Mouse (Mus musculus) kidney, postnatal 0 days (tissue): ENCODE data around the gene Frmd8. TPM values are rescaled to one million over a fixed set of nuclear protein-coding genes. Genes with fewer than 3 reads are reported as not detected.

Experiments
- ATAC-seq: fragments of 200-750 bp; cut with Nextera tagmentation; replicated peaks from 2 replicates; pipeline ENCODE4 v1.8.0; 2017; ENCODE audit warnings: low read depth, moderate number of reproducible peaks, moderate TSS enrichment, moderate library complexity; ENCODE audit not compliant: low FRiP score
- DNase-seq: peaks from one replicate; pipeline ENCODE4 v3.0.0-alpha.2; 2016; ENCODE audit warnings: low spot score
- H3K27ac ChIP-seq: fragments of 300-500 bp; sonication (generic); 2 replicates; pipeline ENCODE4 v1.5.1; 2014; ENCODE audit warnings: mild to moderate bottlenecking
- H3K27me3 ChIP-seq: fragments of 300-500 bp; sonication (generic); 2 replicates; pipeline ENCODE4 v1.6.1; 2014; ENCODE audit warnings: low read length, mixed read lengths; ENCODE audit not compliant: insufficient read depth
- H3K36me3 ChIP-seq: fragments of 300-500 bp; sonication (generic); 2 replicates; pipeline ENCODE4 v1.6.1; 2014; ENCODE audit warnings: low read length, mixed read lengths; ENCODE audit not compliant: insufficient read depth
- H3K4me1 ChIP-seq: fragments of 300-500 bp; sonication (generic); replicated peaks from 2 replicates; pipeline ENCODE4 v1.6.1; 2014; ENCODE audit warnings: antibody characterized with exemption, low read length, mixed read lengths; ENCODE audit not compliant: insufficient read depth
- H3K4me2 ChIP-seq: fragments of 300-500 bp; sonication (generic); 2 replicates; pipeline ENCODE4 v1.6.1; 2014; ENCODE audit warnings: mild to moderate bottlenecking, low read length, moderate library complexity, mixed read lengths
- H3K4me3 ChIP-seq: fragments of 300-500 bp; sonication (generic); replicated peaks from 2 replicates; pipeline ENCODE4 v1.5.1; 2014; ENCODE audit warnings: low read depth, low read length
- H3K9ac ChIP-seq: fragments of 300-500 bp; sonication (generic); 2 replicates; pipeline ENCODE4 v1.6.1; 2014; ENCODE audit warnings: low read depth, low read length
- H3K9me3 ChIP-seq: fragments of 300-500 bp; sonication (generic); replicated peaks from 2 replicates; pipeline ENCODE4 v1.6.1; 2016; ENCODE audit warnings: low read length, inconsistent platforms, mixed read lengths
- CTCF ChIP-seq: IDR thresholded peaks from 2 replicates; pipeline ENCODE4 v1.5.1; 2016; ENCODE audit warnings: antibody characterized with exemption, low read depth, mild to moderate bottlenecking, moderate library complexity
- WGBS: fragments of 180-500 bp; shearing (Covaris S2); extraction: QIAGEN DNeasy Blood & Tissue Kit; methylation state at CpG from one replicate; pipeline ENCODE4 v1.1.7; 2014; 5-methylcytosine and 5-hydroxymethylcytosine counted together
- polyA plus RNA-seq: library from polyadenylated mRNA; unstranded; fragments of >200 nt; fragmentation: Nextera tagmentation; extraction: Ambion mirVana; gene quantifications from 2 replicates; pipeline ENCODE4 v1.2.1, GENCODE M21; 2015

Gene Frmd8
- polyA plus RNA-seq, 1 experiment from 2014 or later: 31.6 TPM

DNA sequence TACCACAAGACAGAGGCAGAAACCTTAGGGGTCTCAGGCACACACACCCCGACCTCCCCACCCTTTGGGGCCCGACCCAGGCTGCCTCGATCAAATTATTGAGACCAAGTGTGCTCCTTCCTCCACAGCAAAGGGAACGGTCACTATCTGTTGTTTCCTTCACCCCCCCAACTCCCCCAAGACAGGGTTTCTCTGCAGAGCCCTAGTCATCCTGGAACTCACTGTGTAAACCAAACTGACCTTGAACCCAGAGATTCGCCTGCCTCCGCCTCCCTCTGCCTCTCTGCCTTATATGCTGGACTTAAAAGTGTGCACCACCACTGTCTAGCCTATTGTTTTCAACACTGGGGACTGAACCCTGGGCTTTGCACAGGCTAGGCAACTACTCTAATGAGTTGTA lies 3.4 kb downstream of the Frmd8 start:
- Histone ChIP-seq H3K27ac (peak overlapping the region; percentile 81), H3K9ac (0 out of 2 replicates have a peak overlapping the region, but pooled peaks have one; percentile 46), H3K4me1 (peaks cover 23% of the 10 kb centered on the region), H3K4me3 (no peak overlapping the region), H3K9me3 (no peaks in the 10 kb centered on the region), H3K27me3 (no peaks in the 10 kb centered on the region), H3K36me3 (peaks cover 27% of the 10 kb centered on the region), H3K4me2 (peak overlapping the region; percentile 32)
- DNase-seq (no peak), ATAC-seq (no peak)
- TF ChIP-seq CTCF: no peak
- 45% methylated on average over 6 of the region's 6 CpGs for WGBS

GRCm38 (mm10) chr19:5871273-5871672 lies 3.8 kb downstream of the Frmd8 start:
- DNase-seq: peak; percentile 85
- Histone ChIP-seq H3K9ac (peak overlapping the region; percentile 46), H3K36me3 (peaks cover 30% of the 10 kb centered on the region), H3K27ac (peak overlapping the region; percentile 81), H3K9me3 (no peaks in the 10 kb centered on the region), H3K4me3 (no peak overlapping the region), H3K27me3 (no peaks in the 10 kb centered on the region), H3K4me1 (peaks cover 23% of the 10 kb centered on the region), H3K4me2 (peak overlapping the region; percentile 32)
- 7% methylated on average over 7 of the region's 7 CpGs for WGBS
- no peak for TF ChIP-seq CTCF
- ATAC-seq: peak; percentile 41; the same call in 1 of the 2 replicates

DNA sequence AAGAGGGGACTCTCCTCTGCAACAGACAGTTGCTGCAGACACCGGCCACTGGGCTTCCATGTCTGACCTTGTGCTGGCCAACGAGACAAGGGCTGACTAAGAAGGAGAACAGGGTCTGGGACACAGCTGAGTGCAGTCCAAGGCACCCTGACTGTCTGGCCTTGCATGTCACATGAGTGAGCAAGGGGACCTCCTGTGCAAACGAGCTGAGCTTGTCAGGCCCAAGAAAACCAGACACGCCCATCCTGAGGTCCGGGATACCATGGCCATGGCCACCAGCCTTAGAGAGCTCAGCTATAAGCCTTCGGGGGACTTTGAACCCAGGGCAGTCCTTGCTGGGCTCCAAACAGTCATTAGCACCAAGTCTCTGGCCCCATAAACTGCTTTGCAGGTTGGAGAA lies 7.0 kb downstream of the Frmd8 start:
- H3K4me1 ChIP-seq: peaks cover 10% of the 10 kb centered on the region; the same call in 1 of the 2 replicates
- no peak for TF ChIP-seq CTCF
- peaks cover 47% of the 10 kb centered on the region for H3K36me3 ChIP-seq
- H3K9me3 ChIP-seq: no peaks in the 10 kb centered on the region
- no peak for ATAC-seq
- H3K9ac ChIP-seq: no peak overlapping the region
- no peak overlapping the region for H3K27ac ChIP-seq
- no peak overlapping the region for H3K4me2 ChIP-seq
- no peak overlapping the region for H3K4me3 ChIP-seq
- DNase-seq: no peak
- WGBS: 79% methylated on average over 6 of the region's 6 CpGs
- no peaks in the 10 kb centered on the region for H3K27me3 ChIP-seq

GRCm38 (mm10) chr19:5864710-5865398 lies 10.2 kb downstream of the Frmd8 start:
- Histone ChIP-seq H3K9ac (no peak overlapping the region), H3K27me3 (no peaks in the 10 kb centered on the region), H3K27ac (no peak overlapping the region), H3K36me3 (peaks cover 62% of the 10 kb centered on the region), H3K4me1 (no peaks in the 10 kb centered on the region), H3K4me3 (no peak overlapping the region), H3K4me2 (no peak overlapping the region), H3K9me3 (no peaks in the 10 kb centered on the region)
- WGBS: 91% methylated on average over 20 of the region's 20 CpGs
- TF ChIP-seq CTCF: no peak
- no peak for DNase-seq
- ATAC-seq: no peak

DNA sequence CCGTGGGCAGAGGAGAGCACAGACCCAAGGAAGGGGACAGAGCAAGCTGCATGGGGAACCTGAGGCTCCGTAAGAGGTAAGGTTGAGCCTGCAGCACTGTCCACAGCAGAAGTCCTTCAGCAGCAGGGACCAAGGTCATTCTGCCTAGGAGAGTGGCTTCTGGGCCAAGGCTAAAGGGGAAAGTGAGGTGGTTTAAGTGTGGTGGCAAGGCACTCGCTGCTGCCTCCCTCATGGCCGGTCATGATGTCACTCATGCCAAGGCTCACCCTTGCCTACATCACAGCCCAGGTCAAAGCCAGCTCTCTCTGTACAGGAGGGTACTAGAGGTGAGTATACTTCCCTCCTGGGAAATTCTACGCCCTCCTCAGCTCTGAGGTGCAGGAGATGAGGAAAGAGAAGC lies 11.3 kb downstream of the Frmd8 start:
- no peaks in the 10 kb centered on the region for H3K4me1 ChIP-seq
- no peaks in the 10 kb centered on the region for H3K9me3 ChIP-seq
- H3K9ac ChIP-seq: no peak overlapping the region
- DNase-seq (no peak), ATAC-seq (0 out of 2 replicates have a peak, but pooled peaks have one; percentile 23)
- 98% methylated on average over 5 of the region's 5 CpGs for WGBS
- TF ChIP-seq CTCF: no peak
- H3K36me3 ChIP-seq: peaks cover 66% of the 10 kb centered on the region
- no peak overlapping the region for H3K27ac ChIP-seq
- no peak overlapping the region for H3K4me2 ChIP-seq
- H3K27me3 ChIP-seq: no peaks in the 10 kb centered on the region
- H3K4me3 ChIP-seq: no peak overlapping the region

DNA sequence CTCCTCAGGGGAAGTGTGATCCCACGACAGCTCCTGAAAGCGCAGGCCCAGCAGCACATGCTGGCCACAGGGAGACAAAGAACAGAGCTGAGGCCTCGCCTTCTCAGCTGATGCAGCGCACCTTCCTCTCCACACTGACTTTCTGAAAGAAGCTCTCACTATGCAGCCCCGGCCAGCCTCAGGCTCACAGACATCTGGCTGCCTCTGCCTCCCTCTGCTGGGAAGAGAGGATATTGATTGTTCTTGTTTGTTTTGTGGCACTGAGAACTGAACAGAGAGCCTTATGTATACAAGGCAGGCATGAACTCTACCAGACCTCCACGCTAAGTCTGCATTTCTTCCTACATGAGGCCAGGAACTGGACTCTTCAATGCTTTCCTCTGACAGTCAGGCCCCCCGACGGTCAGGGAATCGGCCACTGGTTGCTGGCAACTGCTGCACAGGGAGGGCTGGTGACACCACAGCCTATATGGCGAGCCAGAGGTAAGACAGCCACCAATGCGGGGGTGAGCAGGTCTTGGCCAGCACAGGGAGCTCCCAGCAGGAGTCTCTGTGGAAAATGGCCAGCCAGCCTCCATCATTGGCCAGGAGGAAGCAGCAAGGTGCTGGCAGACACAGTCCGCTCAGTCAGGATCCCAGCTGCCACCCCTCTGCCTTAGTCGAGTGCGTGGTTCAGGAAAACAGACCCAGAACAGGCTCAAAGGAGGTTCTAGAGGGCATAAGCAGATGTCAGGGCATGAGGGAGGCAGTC lies 12.6 kb downstream of the Frmd8 start:
- no peak for ATAC-seq
- H3K4me1 ChIP-seq: no peaks in the 10 kb centered on the region
- H3K36me3 ChIP-seq: peaks cover 71% of the 10 kb centered on the region

More for the DNA sequence above, 12.6 kb downstream of the Frmd8 start:
- Histone ChIP-seq H3K27me3 (no peaks in the 10 kb centered on the region), H3K4me2 (no peak overlapping the region), H3K4me3 (no peak overlapping the region), H3K9me3 (no peaks in the 10 kb centered on the region), H3K9ac (no peak overlapping the region), H3K27ac (no peak overlapping the region)
- no peak for DNase-seq
- TF ChIP-seq CTCF: peak; percentile 25; the same call in 1 of the 2 replicates
- 96% methylated on average over 14 of the region's 14 CpGs for WGBS
